Mouse (Mus musculus) liver, embryonic 14.5 days (tissue): ENCODE measurements at regions not wholly inside any gene's neighbourhood (a gene's known extent, or its start where the extent isn't known, plus 50 kb on each side); places are given as distances from the start of the nearest gene placed in this dataset.

Source experiments
- CTCF ChIP-seq: IDR thresholded peaks from 2 replicates; pipeline ENCODE4 v1.5.1; 2016; ENCODE audit warnings: antibody characterized with exemption, low read depth, control low read depth
- EP300 ChIP-seq: IDR thresholded peaks from 2 replicates; pipeline ENCODE4 v1.6.1; 2016; ENCODE audit warnings: antibody characterized with exemption, low read depth

GRCm38 (mm10) chr15:63081972-63082371 is 763.0 kb downstream of the Gsdmc2 start:
- TF ChIP-seq CTCF, result no peak
- no peak for TF ChIP-seq EP300
